Mouse (Mus musculus): Measurements from ENCODE around the gene Mpp3. TPM values are rescaled to one million over a fixed set of nuclear protein-coding genes. Genes with fewer than 3 reads are reported as not detected.

Gene Mpp3
- polyA plus RNA-seq, 1 experiment from 2014 or later: 0.24 TPM

DNA sequence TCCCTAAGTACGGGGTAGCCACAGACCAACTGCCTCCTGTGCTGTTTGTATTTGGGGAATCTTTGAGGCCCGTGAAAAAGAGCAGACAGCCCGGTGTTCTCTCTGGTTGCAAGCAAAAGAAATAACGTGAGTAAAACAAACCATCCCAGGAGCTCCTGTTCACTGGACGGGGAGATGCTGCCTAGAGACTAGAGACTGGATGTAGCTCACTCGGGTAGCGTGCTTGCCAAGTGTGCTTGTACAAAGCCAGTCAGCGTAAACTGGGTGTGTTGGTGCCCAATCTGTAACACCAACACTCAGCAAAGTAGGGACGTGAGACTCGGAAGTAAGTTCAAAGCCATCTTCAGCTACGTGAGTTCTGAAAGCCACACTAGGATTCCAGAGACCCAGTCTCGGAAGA lies 24.4 kb upstream of the Mpp3 start:
- no peak overlapping the region for H3K9ac ChIP-seq
- H3K36me3 ChIP-seq (replicated peaks): no peaks in the 10 kb centered on the region
- no peaks in the 10 kb centered on the region for H3K9me3 ChIP-seq (replicated peaks)
- H3K27me3 ChIP-seq: peaks cover 15% of the 10 kb centered on the region; the same call in 1 of the 2 replicates
- WGBS (ENCODE audit: insufficient replicate concordance): 72% methylated on average over 12 of the region's 12 CpGs
- H3K27ac ChIP-seq (replicated peaks): no peak overlapping the region
- no peaks in the 10 kb centered on the region for H3K4me1 ChIP-seq (replicated peaks)
- H3K4me2 ChIP-seq: no peak overlapping the region
- H3K4me3 ChIP-seq (replicated peaks): no peak overlapping the region
- ATAC-seq (ENCODE audit: insufficient read depth): no peak

GRCm38 (mm10) chr11:102051954-102052353 lies 23.7 kb upstream of the Mpp3 start:
- no peak for ATAC-seq (ENCODE audit: insufficient read depth)
- Histone ChIP-seq H3K27me3 (peaks cover 15% of the 10 kb centered on the region; the same call in 1 of the 2 replicates), H3K9me3 (replicated peaks) (no peaks in the 10 kb centered on the region), H3K36me3 (replicated peaks) (no peaks in the 10 kb centered on the region), H3K4me3 (replicated peaks) (no peak overlapping the region), H3K4me2 (no peak overlapping the region), H3K9ac (no peak overlapping the region), H3K4me1 (replicated peaks) (no peaks in the 10 kb centered on the region), H3K27ac (replicated peaks) (0 out of 2 replicates have a peak overlapping the region, but pooled peaks have one; percentile 3)
- WGBS (ENCODE audit: insufficient replicate concordance): 55% methylated on average over 4 of the region's 4 CpGs

DNA sequence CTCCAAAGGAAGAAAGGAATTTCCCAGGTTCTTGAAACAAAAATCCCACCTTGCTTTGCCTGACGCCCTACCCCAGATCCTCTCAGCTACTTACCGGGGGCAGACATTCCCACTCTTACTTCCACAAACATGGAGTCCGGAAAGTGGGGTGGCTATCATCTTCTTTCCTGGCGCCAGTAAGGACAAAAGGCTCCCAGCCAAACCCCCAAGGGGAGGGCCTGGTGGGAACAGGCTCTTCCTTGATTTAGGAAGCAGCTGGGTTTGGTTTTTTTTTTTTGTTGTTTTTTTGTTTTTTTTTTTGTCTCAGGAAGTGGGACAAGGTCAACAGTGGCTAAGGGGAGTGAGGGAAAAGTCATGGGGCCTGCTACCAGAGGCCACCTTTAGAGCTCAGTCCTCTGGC lies 23.3 kb upstream of the Mpp3 start:
- H3K9me3 ChIP-seq (replicated peaks): no peaks in the 10 kb centered on the region
- WGBS (ENCODE audit: insufficient replicate concordance): 49% methylated on average over 4 of the region's 4 CpGs
- peaks cover 15% of the 10 kb centered on the region; the same call in 1 of the 2 replicates for H3K27me3 ChIP-seq

GRCm38 (mm10) chr11:102049875-102050482 lies 21.7 kb upstream of the Mpp3 start:
- Histone ChIP-seq H3K4me2 (no peak overlapping the region), H3K27me3 (peaks cover 11% of the 10 kb centered on the region; the same call in 1 of the 2 replicates), H3K9me3 (replicated peaks) (no peaks in the 10 kb centered on the region), H3K4me3 (replicated peaks) (no peak overlapping the region), H3K36me3 (replicated peaks) (no peaks in the 10 kb centered on the region), H3K9ac (no peak overlapping the region), H3K4me1 (replicated peaks) (no peaks in the 10 kb centered on the region), H3K27ac (replicated peaks) (no peak overlapping the region)
- WGBS (ENCODE audit: insufficient replicate concordance): 53% methylated on average over 14 of the region's 14 CpGs
- ATAC-seq (ENCODE audit: insufficient read depth): no peak

More for the DNA sequence above, 23.3 kb upstream of the Mpp3 start:
- Histone ChIP-seq H3K27ac (replicated peaks) (0 out of 2 replicates have a peak overlapping the region, but pooled peaks have one; percentile 3), H3K4me1 (replicated peaks) (no peaks in the 10 kb centered on the region), H3K36me3 (replicated peaks) (no peaks in the 10 kb centered on the region), H3K4me3 (replicated peaks) (no peak overlapping the region), H3K4me2 (no peak overlapping the region), H3K9ac (no peak overlapping the region)
- no peak for ATAC-seq (ENCODE audit: insufficient read depth)

GRCm38 (mm10) chr11:102046607-102047006 lies 18.3 kb upstream of the Mpp3 start:
- 75% methylated on average over 9 of the region's 9 CpGs for WGBS (ENCODE audit: insufficient replicate concordance)
- Histone ChIP-seq H3K4me2 (no peak overlapping the region), H3K4me1 (replicated peaks) (no peaks in the 10 kb centered on the region), H3K27me3 (no peaks in the 10 kb centered on the region; the same call in 1 of the 2 replicates), H3K27ac (replicated peaks) (no peak overlapping the region), H3K9ac (no peak overlapping the region), H3K4me3 (replicated peaks) (no peak overlapping the region), H3K36me3 (replicated peaks) (no peaks in the 10 kb centered on the region), H3K9me3 (replicated peaks) (no peaks in the 10 kb centered on the region)
- no peak for ATAC-seq (ENCODE audit: insufficient read depth)

GRCm38 (mm10) chr11:102044691-102045212 lies 16.5 kb upstream of the Mpp3 start:
- no peaks in the 10 kb centered on the region for H3K27me3 ChIP-seq
- H3K4me2 ChIP-seq: no peak overlapping the region
- H3K9ac ChIP-seq: no peak overlapping the region
- H3K27ac ChIP-seq (replicated peaks): no peak overlapping the region
- no peak for ATAC-seq (ENCODE audit: insufficient read depth)
- H3K9me3 ChIP-seq (replicated peaks): no peaks in the 10 kb centered on the region
- H3K36me3 ChIP-seq (replicated peaks): no peaks in the 10 kb centered on the region
- no peaks in the 10 kb centered on the region for H3K4me1 ChIP-seq (replicated peaks)
- 70% methylated on average over 7 of the region's 7 CpGs for WGBS (ENCODE audit: insufficient replicate concordance)
- no peak overlapping the region for H3K4me3 ChIP-seq (replicated peaks)

DNA sequence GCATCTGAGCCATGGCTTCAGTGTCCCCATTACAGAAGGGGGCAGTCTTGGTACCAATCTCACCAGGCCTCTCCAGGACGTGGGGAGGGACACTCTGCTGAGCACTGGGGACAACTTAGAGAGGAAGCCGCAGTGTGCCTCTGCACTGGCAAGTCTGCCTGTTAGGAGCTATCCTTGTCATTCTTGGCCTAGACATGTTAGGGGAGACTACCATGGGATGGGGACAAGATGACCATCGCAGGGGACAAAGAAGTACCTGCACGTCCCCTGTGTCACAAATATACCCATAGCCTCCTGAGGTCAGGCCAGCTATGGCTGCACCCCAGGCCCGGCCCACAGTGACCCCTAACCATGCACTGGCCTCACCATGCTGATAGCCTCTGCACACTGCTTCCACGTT lies 15.1 kb upstream of the Mpp3 start:
- H3K4me1 ChIP-seq (replicated peaks): no peaks in the 10 kb centered on the region
- ATAC-seq (ENCODE audit: insufficient read depth): no peak
- H3K9me3 ChIP-seq (replicated peaks): no peaks in the 10 kb centered on the region
- no peak overlapping the region for H3K27ac ChIP-seq (replicated peaks)
- H3K9ac ChIP-seq: no peak overlapping the region
- H3K4me3 ChIP-seq (replicated peaks): no peak overlapping the region
- H3K4me2 ChIP-seq: no peak overlapping the region
- H3K36me3 ChIP-seq (replicated peaks): no peaks in the 10 kb centered on the region
- H3K27me3 ChIP-seq: no peaks in the 10 kb centered on the region
- 62% methylated on average over 6 of the region's 6 CpGs for WGBS (ENCODE audit: insufficient replicate concordance)

DNA sequence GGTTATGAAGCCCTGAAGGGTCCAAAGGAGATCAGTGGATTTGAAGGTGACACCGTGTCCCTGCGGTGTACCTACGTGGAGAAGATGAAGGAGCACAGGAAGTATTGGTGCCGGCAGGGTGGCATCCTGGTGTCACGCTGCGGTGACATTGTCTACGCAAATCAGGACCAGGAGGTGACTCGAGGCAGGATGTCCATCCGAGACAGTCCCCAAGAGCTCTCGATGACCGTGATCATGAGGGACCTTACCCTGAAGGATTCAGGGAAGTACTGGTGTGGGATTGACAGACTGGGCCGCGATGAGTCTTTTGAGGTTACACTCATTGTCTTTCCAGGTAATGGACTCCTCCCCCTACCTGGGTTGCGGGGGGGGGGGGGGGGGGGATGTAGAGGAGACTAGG lies 14.7 kb upstream of the Mpp3 start:
- Histone ChIP-seq H3K9ac (no peak overlapping the region), H3K9me3 (replicated peaks) (no peaks in the 10 kb centered on the region), H3K27me3 (peaks cover under 1% of the 10 kb centered on the region; the same call in 1 of the 2 replicates), H3K4me1 (replicated peaks) (no peaks in the 10 kb centered on the region), H3K4me2 (no peak overlapping the region), H3K4me3 (replicated peaks) (no peak overlapping the region), H3K27ac (replicated peaks) (no peak overlapping the region), H3K36me3 (replicated peaks) (no peaks in the 10 kb centered on the region)
- no peak for ATAC-seq (ENCODE audit: insufficient read depth)
- 78% methylated on average over 13 of the region's 14 CpGs for WGBS (ENCODE audit: insufficient replicate concordance)

DNA sequence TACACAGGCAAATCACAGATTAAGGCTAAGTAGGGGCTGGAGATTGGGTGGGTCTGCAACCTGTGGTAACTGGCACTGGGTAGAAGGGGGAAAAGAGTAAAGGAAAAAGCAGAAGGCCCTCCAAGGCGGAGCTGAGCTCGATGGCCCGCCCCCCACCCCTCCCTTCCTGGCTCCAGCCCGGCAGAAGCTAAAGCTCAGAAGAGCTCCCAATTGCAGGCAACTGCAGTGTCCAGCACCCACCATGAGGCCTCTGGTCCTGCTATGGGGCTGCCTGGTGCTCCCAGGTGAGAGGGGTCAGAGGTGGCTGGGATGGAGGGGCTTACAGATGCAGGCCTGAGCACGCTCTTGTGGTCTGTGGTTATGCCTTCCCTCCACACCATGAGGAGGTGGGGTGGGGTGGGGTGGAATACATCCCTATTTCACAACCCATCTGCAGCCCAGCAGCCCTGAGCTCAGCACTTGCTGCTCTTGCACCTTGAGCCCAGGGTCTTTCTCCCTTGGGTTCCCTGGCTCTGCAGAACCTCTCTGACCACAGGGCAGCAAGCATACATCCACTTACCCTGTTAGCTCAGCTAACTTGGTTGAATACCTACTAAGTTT lies 13.2 kb upstream of the Mpp3 start, which contains the start of gene Cd300lg:
Gene Cd300lg, plus strand, starts transcription at position 160 of the 600 bp plus-strand sequence.
- Histone ChIP-seq H3K9me3 (replicated peaks) (no peaks in the 10 kb centered on the region), H3K4me2 (no peak within 1 kb of the TSS), H3K27me3 (peaks cover 10% of the 10 kb centered on the region), H3K4me3 (replicated peaks) (no peak within 1 kb of the TSS), H3K4me1 (replicated peaks) (no peaks in the 10 kb centered on the region), H3K27ac (replicated peaks) (no peak within 1 kb of the TSS), H3K9ac (no peak within 1 kb of the TSS), H3K36me3 (replicated peaks) (no peaks in the 10 kb centered on the region)
- no peak for ATAC-seq (ENCODE audit: insufficient read depth)
- WGBS (ENCODE audit: insufficient replicate concordance): 9% methylated on average over 5 of the region's 5 CpGs

DNA sequence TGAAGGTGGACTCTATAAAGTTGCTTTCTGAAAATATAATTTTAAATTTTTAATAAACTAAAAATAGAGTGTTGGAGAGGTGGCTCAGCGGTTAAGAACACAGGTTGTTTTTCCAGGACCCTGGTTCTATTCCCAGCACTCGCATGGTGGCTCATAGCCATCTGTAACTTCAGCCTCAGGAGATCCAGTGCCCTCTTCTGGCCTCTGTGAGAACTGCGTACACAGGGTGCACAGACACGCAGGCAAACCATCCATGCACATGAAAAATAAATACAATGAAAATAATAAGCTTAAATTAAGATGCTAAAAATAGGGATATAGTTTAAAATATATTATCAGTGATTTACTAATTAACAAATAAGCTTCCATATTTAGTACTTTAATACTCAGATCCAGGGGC lies 12.4 kb upstream of the Mpp3 start:
- no peak for ATAC-seq (ENCODE audit: insufficient read depth)
- Histone ChIP-seq H3K9me3 (replicated peaks) (no peaks in the 10 kb centered on the region), H3K4me2 (no peak overlapping the region), H3K9ac (no peak overlapping the region), H3K27ac (replicated peaks) (no peak overlapping the region), H3K27me3 (peaks cover 12% of the 10 kb centered on the region), H3K4me1 (replicated peaks) (no peaks in the 10 kb centered on the region), H3K36me3 (replicated peaks) (no peaks in the 10 kb centered on the region), H3K4me3 (replicated peaks) (no peak overlapping the region)
- 67% methylated on average over 4 of the region's 4 CpGs for WGBS (ENCODE audit: insufficient replicate concordance)

DNA sequence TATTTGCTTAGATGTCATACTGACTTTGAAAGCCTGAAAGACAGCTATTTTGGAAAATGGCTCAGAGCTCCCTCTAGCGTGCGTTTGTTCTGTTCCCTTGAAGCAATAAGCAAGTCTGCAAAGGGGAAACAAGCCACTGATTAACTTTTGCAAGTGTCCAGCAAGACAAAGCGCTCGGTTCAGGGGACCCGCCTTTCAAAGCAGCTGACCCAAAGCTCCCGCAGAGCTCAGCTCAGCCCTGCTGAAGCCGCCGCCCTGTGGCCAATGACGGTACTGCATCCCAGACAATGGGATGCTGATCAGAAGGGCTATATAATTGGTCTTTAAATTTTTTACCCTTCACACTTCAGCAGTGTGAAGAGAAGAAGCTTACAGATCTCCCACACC lies 11.9 kb upstream of the Mpp3 start:
- no peaks in the 10 kb centered on the region for H3K4me1 ChIP-seq (replicated peaks)
- peak; percentile 69 for ATAC-seq (ENCODE audit: insufficient read depth)
- peaks cover 12% of the 10 kb centered on the region for H3K27me3 ChIP-seq
- no peak overlapping the region for H3K9ac ChIP-seq
- no peak overlapping the region for H3K4me3 ChIP-seq (replicated peaks)
- H3K36me3 ChIP-seq (replicated peaks): no peaks in the 10 kb centered on the region
- no peaks in the 10 kb centered on the region for H3K9me3 ChIP-seq (replicated peaks)
- no peak overlapping the region for H3K4me2 ChIP-seq
- H3K27ac ChIP-seq (replicated peaks): no peak overlapping the region
- WGBS (ENCODE audit: insufficient replicate concordance): under 1% methylated on average over 9 of the region's 9 CpGs

Measured in liver, embryonic 15.5 days (tissue).